Mouse (Mus musculus) neutrophil, adult 5-6 weeks (primary cell): Measurements from ENCODE around the gene Hsf5. TPM values are rescaled to one million over a fixed set of nuclear protein-coding genes. Genes with fewer than 3 reads are reported as not detected.

Source experiments
- total RNA-seq: library from RNA; stranded (forward); fragments of 200-1000 nt; gene quantifications from 2 replicates; pipeline ENCODE4 v1.2.3, GENCODE M21; 2017

The Hsf5 gene
- total RNA-seq, 1 experiment from 2014 or later: not detected

Other genes with a start within 250 kb of the Hsf5 start
- 4.2 and 9.9 TPM in 2 replicates for gene Rad51c, start 212.2 kb upstream of the Hsf5 start, total RNA-seq
- 2.2 and 4.8 TPM in 2 replicates for gene Tex14, start 212.1 kb upstream of the Hsf5 start, total RNA-seq
- gene Gm11492, start 50.5 kb upstream of the Hsf5 start, total RNA-seq: not detected in 2 replicates
- 1.4 and 1.5 TPM in 2 replicates for gene Sept4, start 48.3 kb upstream of the Hsf5 start, total RNA-seq
- gene Mtmr4, start 25.0 kb upstream of the Hsf5 start, total RNA-seq: 27.7 TPM in 2 replicates
- gene Rnf43, start 45.6 kb downstream of the Hsf5 start, total RNA-seq: 1.5 and 1.6 TPM in 2 replicates
- gene Supt4a, start 120.4 kb downstream of the Hsf5 start, total RNA-seq: 181 and 183 TPM in 2 replicates
- gene Tspoap1, start 143.4 kb downstream of the Hsf5 start, total RNA-seq: 21.4 and 22.2 TPM in 2 replicates
- gene Mpo, start 176.4 kb downstream of the Hsf5 start, total RNA-seq: 0.98 TPM in 1 of 2 replicates, not detected in the other
- gene Lpo, start 211.1 kb downstream of the Hsf5 start, total RNA-seq: not detected in 2 replicates
- 7.4 and 8.8 TPM in 2 replicates for gene Mks1, start 236.1 kb downstream of the Hsf5 start, total RNA-seq